Mouse (Mus musculus): ENCODE data around the gene Msmp. TPM values are rescaled to one million over a fixed set of nuclear protein-coding genes. Genes with fewer than 3 reads are reported as not detected.

Gene Msmp
- polyA plus RNA-seq, 1 experiment from 2014 or later: 1.1 TPM

GRCm38 (mm10) chr4:43583421-43583820, 873 bp downstream of the Msmp start:
- Histone ChIP-seq H3K4me3 (ENCODE audit: low read depth, low read length) (no peak overlapping the region), H3K9me3 (ENCODE audit: control insufficient read depth, low read length) (no peaks in the 10 kb centered on the region), H3K36me3 (ENCODE audit: control insufficient read depth, insufficient read depth, low read length) (0 out of 2 replicates have a peak, but pooled peaks cover 5% of the 10 kb centered on the region), H3K27ac (ENCODE audit: low read depth, low read length) (no peak overlapping the region), H3K9ac (ENCODE audit: low read depth, low read length) (no peak overlapping the region), H3K4me2 (replicated peaks; ENCODE audit: low read depth, low read length) (no peak overlapping the region), H3K4me1 (replicated peaks; ENCODE audit: control insufficient read depth, insufficient read depth, low read length) (no peaks in the 10 kb centered on the region), H3K27me3 (ENCODE audit: control insufficient read depth, insufficient read depth, low read length) (no peaks in the 10 kb centered on the region)
- no peak for DNase-seq (ENCODE audit: low spot score)
- 62% methylated on average over 7 of the region's 7 CpGs for WGBS
- no peak for ATAC-seq (ENCODE audit: low FRiP score)

GRCm38 (mm10) chr4:43582241-43582640, 2.1 kb downstream of the Msmp start:
- DNase-seq (ENCODE audit: low spot score): no peak
- Histone ChIP-seq H3K27ac (ENCODE audit: low read depth, low read length) (no peak overlapping the region), H3K4me3 (ENCODE audit: low read depth, low read length) (no peak overlapping the region), H3K9me3 (ENCODE audit: control insufficient read depth, low read length) (no peaks in the 10 kb centered on the region), H3K4me2 (replicated peaks; ENCODE audit: low read depth, low read length) (no peak overlapping the region), H3K9ac (ENCODE audit: low read depth, low read length) (no peak overlapping the region), H3K36me3 (ENCODE audit: control insufficient read depth, insufficient read depth, low read length) (0 out of 2 replicates have a peak, but pooled peaks cover 5% of the 10 kb centered on the region), H3K4me1 (replicated peaks; ENCODE audit: control insufficient read depth, insufficient read depth, low read length) (peaks cover 4% of the 10 kb centered on the region; the same call in 1 of the 2 replicates), H3K27me3 (ENCODE audit: control insufficient read depth, insufficient read depth, low read length) (no peaks in the 10 kb centered on the region)
- 94% methylated on average over 5 of the region's 5 CpGs for WGBS
- ATAC-seq (ENCODE audit: low FRiP score): no peak

GRCm38 (mm10) chr4:43581381-43581780, 2.9 kb downstream of the Msmp start:
- no peaks in the 10 kb centered on the region for H3K9me3 ChIP-seq (ENCODE audit: control insufficient read depth, low read length)
- WGBS: 97% methylated on average over 12 of the region's 12 CpGs
- 0 out of 2 replicates have a peak, but pooled peaks cover 5% of the 10 kb centered on the region for H3K36me3 ChIP-seq (ENCODE audit: control insufficient read depth, insufficient read depth, low read length)
- DNase-seq (ENCODE audit: low spot score): no peak
- no peak overlapping the region for H3K9ac ChIP-seq (ENCODE audit: low read depth, low read length)
- peaks cover 10% of the 10 kb centered on the region; the same call in 1 of the 2 replicates for H3K4me1 ChIP-seq (replicated peaks; ENCODE audit: control insufficient read depth, insufficient read depth, low read length)
- H3K4me3 ChIP-seq (ENCODE audit: low read depth, low read length): no peak overlapping the region
- no peak for ATAC-seq (ENCODE audit: low FRiP score)
- no peaks in the 10 kb centered on the region for H3K27me3 ChIP-seq (ENCODE audit: control insufficient read depth, insufficient read depth, low read length)
- no peak overlapping the region for H3K27ac ChIP-seq (ENCODE audit: low read depth, low read length)
- no peak overlapping the region for H3K4me2 ChIP-seq (replicated peaks; ENCODE audit: low read depth, low read length)

- Histone ChIP-seq H3K4me2 (replicated peaks; ENCODE audit: low read depth, low read length) (no peak overlapping the region), H3K9me3 (ENCODE audit: control insufficient read depth, low read length) (no peaks in the 10 kb centered on the region), H3K27ac (ENCODE audit: low read depth, low read length) (no peak overlapping the region), H3K4me3 (ENCODE audit: low read depth, low read length) (no peak overlapping the region), H3K9ac (ENCODE audit: low read depth, low read length) (no peak overlapping the region), H3K27me3 (ENCODE audit: control insufficient read depth, insufficient read depth, low read length) (no peaks in the 10 kb centered on the region), H3K36me3 (ENCODE audit: control insufficient read depth, insufficient read depth, low read length) (0 out of 2 replicates have a peak, but pooled peaks cover 5% of the 10 kb centered on the region), H3K4me1 (replicated peaks; ENCODE audit: control insufficient read depth, insufficient read depth, low read length) (peaks cover 10% of the 10 kb centered on the region; the same call in 1 of the 2 replicates)
- ATAC-seq (ENCODE audit: low FRiP score) (no peak), DNase-seq (ENCODE audit: low spot score) (no peak)
- 91% methylated on average over 5 of the region's 5 CpGs for WGBS
These were observed 3.6 kb downstream of the Msmp start for GRCm38 (mm10) chr4:43580721-43581120.

DNA sequence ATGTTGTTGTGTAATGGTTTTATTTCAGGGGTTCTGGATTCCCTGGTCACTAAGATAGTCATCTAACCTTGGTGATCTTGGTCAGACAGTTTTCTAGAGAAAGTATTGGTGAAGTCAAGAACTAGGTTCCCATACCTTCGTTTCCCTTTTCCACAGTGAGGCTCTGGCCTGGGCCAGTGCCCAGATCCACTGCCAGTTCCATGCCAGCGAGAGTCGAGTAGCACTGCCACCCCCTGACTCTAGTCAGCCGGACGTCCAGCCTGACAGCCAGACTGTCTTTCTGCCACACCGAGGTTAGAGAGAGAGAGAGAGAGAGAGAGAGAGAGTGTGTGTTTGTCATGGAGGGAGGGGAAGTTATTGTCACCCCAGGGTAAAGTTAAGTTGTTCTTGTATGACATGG, 4.6 kb downstream of the Msmp start:
- no peak for ATAC-seq (ENCODE audit: low FRiP score)
- H3K36me3 ChIP-seq (ENCODE audit: control insufficient read depth, insufficient read depth, low read length): 0 out of 2 replicates have a peak, but pooled peaks cover 5% of the 10 kb centered on the region
- peak overlapping the region; percentile 76 for H3K4me2 ChIP-seq (replicated peaks; ENCODE audit: low read depth, low read length)
- WGBS: 88% methylated on average over 6 of the region's 6 CpGs
- H3K9ac ChIP-seq (ENCODE audit: low read depth, low read length): no peak overlapping the region
- H3K4me3 ChIP-seq (ENCODE audit: low read depth, low read length): peak overlapping the region; percentile 86
- peaks cover 10% of the 10 kb centered on the region; the same call in 1 of the 2 replicates for H3K4me1 ChIP-seq (replicated peaks; ENCODE audit: control insufficient read depth, insufficient read depth, low read length)
- H3K27ac ChIP-seq (ENCODE audit: low read depth, low read length): no peak overlapping the region
- H3K27me3 ChIP-seq (ENCODE audit: control insufficient read depth, insufficient read depth, low read length): no peaks in the 10 kb centered on the region
- no peaks in the 10 kb centered on the region for H3K9me3 ChIP-seq (ENCODE audit: control insufficient read depth, low read length)
- no peak for DNase-seq (ENCODE audit: low spot score)

GRCm38 (mm10) chr4:43579256-43579655, 5.0 kb downstream of the Msmp start:
- no peaks in the 10 kb centered on the region for H3K9me3 ChIP-seq (ENCODE audit: control insufficient read depth, low read length)
- H3K4me3 ChIP-seq (ENCODE audit: low read depth, low read length): peak overlapping the region; percentile 86
- no peak for DNase-seq (ENCODE audit: low spot score)
- WGBS: 9% methylated on average over 10 of the region's 10 CpGs
- H3K27me3 ChIP-seq (ENCODE audit: control insufficient read depth, insufficient read depth, low read length): no peaks in the 10 kb centered on the region
- no peak overlapping the region for H3K27ac ChIP-seq (ENCODE audit: low read depth, low read length)
- peak overlapping the region; percentile 76 for H3K4me2 ChIP-seq (replicated peaks; ENCODE audit: low read depth, low read length)
- no peak for ATAC-seq (ENCODE audit: low FRiP score)
- 0 out of 2 replicates have a peak, but pooled peaks cover 5% of the 10 kb centered on the region for H3K36me3 ChIP-seq (ENCODE audit: control insufficient read depth, insufficient read depth, low read length)
- peak overlapping the region; percentile 95 for H3K9ac ChIP-seq (ENCODE audit: low read depth, low read length)
- H3K4me1 ChIP-seq (replicated peaks; ENCODE audit: control insufficient read depth, insufficient read depth, low read length): peaks cover 10% of the 10 kb centered on the region; the same call in 1 of the 2 replicates

DNA sequence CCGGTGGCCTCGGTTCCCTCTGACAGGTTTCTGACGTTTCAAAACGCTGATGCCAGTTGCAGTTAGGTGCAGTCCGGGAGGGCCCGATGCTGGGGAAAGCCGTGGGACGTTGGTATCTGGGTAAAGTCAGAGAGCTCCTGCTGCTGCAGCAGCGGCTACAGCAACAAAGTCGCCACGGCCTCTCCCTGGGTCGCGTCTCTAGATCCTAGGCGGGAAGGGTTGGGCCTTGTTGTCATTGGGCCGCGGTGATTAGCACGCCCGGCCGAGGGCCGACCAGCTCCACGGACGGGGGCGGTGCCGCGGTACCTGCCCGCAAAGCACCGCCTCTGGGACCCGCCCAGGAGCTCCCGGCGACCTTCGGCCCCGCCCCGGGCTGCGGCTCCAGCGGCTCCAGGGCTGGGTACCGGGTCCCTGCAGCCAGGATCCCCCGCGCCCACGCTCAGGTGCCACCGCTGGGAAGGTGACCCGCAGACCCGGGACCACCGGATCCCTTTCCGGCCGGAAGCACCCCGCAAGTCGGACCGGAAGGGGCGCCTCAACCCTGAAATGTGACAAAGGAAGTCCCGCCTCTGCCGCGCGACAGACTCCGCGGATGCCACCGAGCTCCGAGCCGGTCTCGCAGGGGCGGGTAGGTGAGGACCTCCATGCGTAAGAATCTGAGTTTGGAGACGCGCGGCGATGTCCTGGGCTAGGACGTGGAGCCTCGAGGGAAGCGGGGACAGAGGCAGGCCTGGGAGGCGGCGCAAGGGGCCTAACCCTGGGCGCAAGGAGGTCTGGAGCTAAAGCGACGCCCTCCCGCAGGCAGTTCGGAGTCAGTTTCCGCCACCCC, 5.7 kb downstream of the Msmp start, which contains the start of the genes Rgp1 and Gba2:
Gene Rgp1, plus strand, starts transcription at position 340 of the 829 bp plus-strand sequence.
Gene Gba2, minus strand, starts transcription at position 498 of the 829 bp plus-strand sequence.
- H3K4me2 ChIP-seq (replicated peaks; ENCODE audit: low read depth, low read length): peak within 1 kb of the TSS; percentile 76
- WGBS: under 1% methylated on average over 61 of the region's 76 CpGs
- DNase-seq (ENCODE audit: low spot score) (peak; percentile 84), ATAC-seq (ENCODE audit: low FRiP score) (peak; percentile 90)
- H3K4me3 ChIP-seq (ENCODE audit: low read depth, low read length): peak within 1 kb of the TSS; percentile 86
- 0 out of 2 replicates have a peak, but pooled peaks cover 5% of the 10 kb centered on the region for H3K36me3 ChIP-seq (ENCODE audit: control insufficient read depth, insufficient read depth, low read length)
- no peaks in the 10 kb centered on the region for H3K27me3 ChIP-seq (ENCODE audit: control insufficient read depth, insufficient read depth, low read length)
- peak within 1 kb of the TSS; percentile 70 for H3K27ac ChIP-seq (ENCODE audit: low read depth, low read length)
- H3K4me1 ChIP-seq (replicated peaks; ENCODE audit: control insufficient read depth, insufficient read depth, low read length): peaks cover 10% of the 10 kb centered on the region; the same call in 1 of the 2 replicates
- H3K9ac ChIP-seq (ENCODE audit: low read depth, low read length): peak within 1 kb of the TSS; percentile 95
- no peaks in the 10 kb centered on the region for H3K9me3 ChIP-seq (ENCODE audit: control insufficient read depth, low read length)

- peak overlapping the region; percentile 86 for H3K4me3 ChIP-seq (ENCODE audit: low read depth, low read length)
- no peaks in the 10 kb centered on the region for H3K27me3 ChIP-seq (ENCODE audit: control insufficient read depth, insufficient read depth, low read length)
- peak overlapping the region; percentile 76 for H3K4me2 ChIP-seq (replicated peaks; ENCODE audit: low read depth, low read length)
- H3K36me3 ChIP-seq (ENCODE audit: control insufficient read depth, insufficient read depth, low read length): peaks cover 1% of the 10 kb centered on the region; the same call in 1 of the 2 replicates
- no peaks in the 10 kb centered on the region for H3K9me3 ChIP-seq (ENCODE audit: control insufficient read depth, low read length)
- H3K27ac ChIP-seq (ENCODE audit: low read depth, low read length): no peak overlapping the region
- peaks cover 10% of the 10 kb centered on the region; the same call in 1 of the 2 replicates for H3K4me1 ChIP-seq (replicated peaks; ENCODE audit: control insufficient read depth, insufficient read depth, low read length)
- peak overlapping the region; percentile 95 for H3K9ac ChIP-seq (ENCODE audit: low read depth, low read length)
- DNase-seq (ENCODE audit: low spot score): no peak
- ATAC-seq (ENCODE audit: low FRiP score): no peak
- 55% methylated on average over 8 of the region's 8 CpGs for WGBS
These were observed 6.9 kb downstream of the Msmp start for GRCm38 (mm10) chr4:43577237-43577881.

Measured in hindbrain, embryonic 11.5 days (tissue).